Mouse (Mus musculus): ENCODE measurements around the gene Dand5.

GRCm38 (mm10) chr8:84799136-84799931 is 23.3 kb downstream of the Dand5 start:
- TF ChIP-seq GATA1 (IDR thresholded peaks at IDR 0.05; ENCODE audit: borderline replicate concordance, low read length) (no peak), FLI1 (IDR thresholded peaks at IDR 0.05; ENCODE audit: low read length) (no peak)
